Mouse (Mus musculus) cortical plate, adult 2 months (tissue): ENCODE measurements around the gene Ahctf1.

Source experiments
- CTCF ChIP-seq: fragments of 200-500 bp; IDR thresholded peaks from 2 replicates; pipeline ENCODE4 v1.5.1; 2011; ENCODE audit warnings: mild to moderate bottlenecking, control low read depth, low read length; ENCODE audit not compliant: insufficient read depth; ENCODE audit errors: extremely low read depth
- POLR2A ChIP-seq: fragments of 200-500 bp; IDR thresholded peaks from 2 replicates; pipeline ENCODE4 v1.6.1; 2011; ENCODE audit warnings: mild to moderate bottlenecking, low read length, control low read depth; ENCODE audit not compliant: insufficient read depth; ENCODE audit errors: extremely low read depth

DNA sequence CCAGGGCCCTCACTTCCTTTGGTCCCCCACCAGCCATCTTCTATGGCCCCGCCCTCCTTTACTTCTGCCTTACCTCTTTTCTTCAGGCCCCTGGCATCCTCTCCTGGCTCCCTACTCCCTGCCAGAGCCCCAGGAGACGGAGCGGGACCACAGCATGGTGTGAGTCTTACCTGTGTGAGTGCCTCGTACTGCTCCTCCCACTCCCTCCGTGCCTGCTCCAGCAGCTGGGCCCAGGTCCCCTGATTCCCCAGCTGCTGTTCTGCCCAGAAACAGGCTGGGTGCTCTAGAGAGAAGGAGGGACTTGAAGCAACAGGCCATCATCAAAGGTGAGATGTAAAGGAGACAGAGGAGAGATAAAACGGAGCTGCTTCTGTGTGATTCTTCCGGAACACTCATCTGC is 90.8 kb downstream of the Ahctf1 start:
- no peak for TF ChIP-seq POLR2A
- TF ChIP-seq CTCF, result no peak
